20 mouse cellular contexts compared by ENCODE assay signal in the genomic region with DNA sequence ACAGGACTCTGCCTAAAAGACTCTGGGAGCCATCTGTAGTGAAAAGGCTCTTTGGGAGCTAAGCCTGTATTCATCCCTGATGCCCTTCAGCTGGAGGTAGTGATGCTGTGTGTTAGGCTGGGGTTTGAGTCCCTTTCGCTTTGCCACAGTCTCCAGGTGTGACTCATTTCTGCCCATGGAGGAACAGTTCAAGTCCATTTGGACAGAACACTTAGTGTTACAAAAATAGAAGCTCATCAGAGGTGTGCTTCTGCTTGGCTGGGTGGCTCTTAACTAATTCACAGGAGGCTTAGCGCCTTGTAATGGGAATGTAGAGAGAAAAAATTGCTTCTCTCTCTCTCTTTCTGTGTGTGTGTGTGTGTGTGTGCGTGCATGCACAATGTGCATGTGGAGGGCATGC.
"Had no signal": no experiment of that assay in that cellular context is flagged by ENCODE, and none has a peak within 500 bp of the region (broad histone marks: within the 10 kb centered on the region; RNA-seq: fewer than 3 reads in every experiment).

No protein-coding gene starts in this region.

- H3K9me3 ChIP-seq: limb, embryonic 12.5 days; limb, embryonic 15.5 days; midbrain, embryonic 12.5 days; midbrain, embryonic 15.5 days; neural tube, embryonic 12.5 days; neural tube, embryonic 15.5 days; stomach, embryonic 15.5 days had no signal

- H3K36me3 ChIP-seq: limb, embryonic 12.5 days; limb, embryonic 15.5 days; midbrain, embryonic 12.5 days; midbrain, embryonic 15.5 days; neural tube, embryonic 12.5 days; neural tube, embryonic 15.5 days; stomach, embryonic 15.5 days had no signal

- DNase-seq: kidney, postnatal 14 days; kidney, postnatal 4 days; left cerebral cortex, postnatal 4 days; liver, postnatal 0 days; lung, embryonic 14.5 days; retina, postnatal 1 day; right cerebral cortex, postnatal 25 days; spleen, adult 18-20 months; thymus, postnatal 25 days had no signal

- H3K9ac ChIP-seq: limb, embryonic 12.5 days; limb, embryonic 15.5 days; liver, embryonic 14.5 days; liver, postnatal 0 days; lung, embryonic 14.5 days; midbrain, embryonic 12.5 days; midbrain, embryonic 15.5 days; neural tube, embryonic 12.5 days; neural tube, embryonic 15.5 days; stomach, embryonic 15.5 days had no signal

- H3K4me1 ChIP-seq: limb, embryonic 12.5 days; midbrain, embryonic 12.5 days; neural tube, embryonic 12.5 days; neural tube, embryonic 15.5 days had no signal

- H3K4me3 ChIP-seq: limb, embryonic 12.5 days; limb, embryonic 15.5 days; midbrain, embryonic 12.5 days; midbrain, embryonic 15.5 days; neural tube, embryonic 12.5 days; neural tube, embryonic 15.5 days; stomach, embryonic 15.5 days had no signal

- H3K27me3 ChIP-seq: limb, embryonic 12.5 days; limb, embryonic 15.5 days; midbrain, embryonic 12.5 days; midbrain, embryonic 15.5 days; neural tube, embryonic 12.5 days; neural tube, embryonic 15.5 days; stomach, embryonic 15.5 days had no signal

- ATAC-seq: liver, postnatal 0 days; lung, postnatal 0 days; midbrain, embryonic 15.5 days had no signal

- H3K27ac ChIP-seq: limb, embryonic 12.5 days; limb, embryonic 15.5 days; liver, embryonic 14.5 days; macrophage; midbrain, embryonic 12.5 days; midbrain, embryonic 15.5 days; neural tube, embryonic 12.5 days; neural tube, embryonic 15.5 days; stomach, embryonic 15.5 days had no signal

- H3K4me2 ChIP-seq: limb, embryonic 12.5 days; limb, embryonic 15.5 days; liver, embryonic 11.5 days; lung, embryonic 14.5 days; midbrain, embryonic 12.5 days; midbrain, embryonic 15.5 days; neural tube, embryonic 12.5 days; neural tube, embryonic 15.5 days; stomach, embryonic 15.5 days had no signal
